Mouse (Mus musculus) small intestine, adult 2 months (tissue): ENCODE measurements around the gene Rhog.

ENCODE experiments used
- CTCF ChIP-seq: fragments of 200-500 bp; IDR thresholded peaks from 2 replicates; pipeline ENCODE4 v1.5.1; 2012; ENCODE audit warnings: low read depth, mild to moderate bottlenecking, control low read depth, inconsistent platforms, low read length, moderate library complexity, mixed read lengths; ENCODE audit not compliant: insufficient replicate concordance, insufficient read length; ENCODE audit errors: extremely low read depth
- POLR2A ChIP-seq: fragments of 200-500 bp; IDR thresholded peaks from 2 replicates; pipeline ENCODE4 v1.6.1; 2012; ENCODE audit warnings: low read depth, mild to moderate bottlenecking, control low read depth, inconsistent platforms, low read length, moderate library complexity

DNA sequence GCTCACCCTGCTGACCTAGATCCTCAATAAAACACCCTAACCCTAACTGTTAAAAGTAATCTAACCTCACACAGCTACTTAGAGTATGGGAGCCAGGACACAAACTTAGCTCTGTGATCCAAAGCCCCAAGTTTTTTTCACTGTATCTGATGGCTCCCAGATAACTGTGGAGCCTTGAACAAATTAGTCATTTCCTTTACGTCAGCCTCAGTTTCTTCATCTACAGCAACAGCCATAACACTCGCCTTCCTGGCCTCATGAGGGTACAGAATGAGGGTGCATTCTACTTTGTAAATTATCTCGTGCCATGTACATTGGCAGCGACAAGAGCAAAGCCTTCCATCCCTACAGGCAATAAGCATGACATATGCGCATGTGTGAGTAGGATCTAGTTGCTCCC is 13.5 kb downstream of the Rhog start:
- TF ChIP-seq POLR2A (no peak), CTCF (no peak)
